Mouse (Mus musculus): ENCODE results near the gene Mrm2. TPM values are rescaled to one million over a fixed set of nuclear protein-coding genes. Genes with fewer than 3 reads are reported as not detected.

Mrm2 gene
- polyA plus RNA-seq, 1 experiment from 2014 or later: 18.0 TPM

DNA sequence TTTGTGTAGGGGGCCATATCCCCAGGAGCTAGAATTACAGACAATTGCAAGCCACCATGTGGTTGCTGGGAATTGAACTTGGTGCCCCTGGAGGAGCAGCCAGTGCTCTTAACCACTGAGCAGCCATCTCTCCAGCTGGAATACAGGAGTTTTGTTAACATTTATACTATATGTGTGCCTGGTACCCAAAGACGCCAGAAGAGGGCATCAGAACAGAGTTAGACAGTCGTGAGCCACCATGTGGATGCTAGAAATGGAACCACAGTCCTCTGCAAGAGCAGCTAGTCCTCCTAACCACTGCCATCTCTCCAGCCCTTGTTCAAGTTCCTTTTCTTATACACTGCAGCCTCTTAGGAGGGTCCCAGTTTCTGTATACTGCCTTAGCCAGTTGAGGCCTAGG is 1.9 kb upstream of the Mrm2 start:
- Histone ChIP-seq H3K9ac (ENCODE audit: low read depth, low read length) (no peak overlapping the region), H3K4me2 (ENCODE audit: low read depth, low read length) (no peak overlapping the region), H3K4me3 (ENCODE audit: low read depth, low read length) (no peak overlapping the region), H3K27me3 (replicated peaks; ENCODE audit: control insufficient read depth, insufficient read depth, low read length) (no peaks in the 10 kb centered on the region), H3K4me1 (ENCODE audit: control insufficient read depth, insufficient read depth, low read length) (peaks cover 8% of the 10 kb centered on the region), H3K36me3 (ENCODE audit: control insufficient read depth, insufficient read depth, low read length) (peaks cover 20% of the 10 kb centered on the region), H3K9me3 (ENCODE audit: control insufficient read depth, low read length) (no peaks in the 10 kb centered on the region), H3K27ac (replicated peaks; ENCODE audit: low read depth, low read length) (no peak overlapping the region)
- WGBS: 43% methylated on average over 2 of the region's 2 CpGs
- peak; percentile 17 for DNase-seq (ENCODE audit: low spot score)
- ATAC-seq (ENCODE audit: low read depth): no peak

DNA sequence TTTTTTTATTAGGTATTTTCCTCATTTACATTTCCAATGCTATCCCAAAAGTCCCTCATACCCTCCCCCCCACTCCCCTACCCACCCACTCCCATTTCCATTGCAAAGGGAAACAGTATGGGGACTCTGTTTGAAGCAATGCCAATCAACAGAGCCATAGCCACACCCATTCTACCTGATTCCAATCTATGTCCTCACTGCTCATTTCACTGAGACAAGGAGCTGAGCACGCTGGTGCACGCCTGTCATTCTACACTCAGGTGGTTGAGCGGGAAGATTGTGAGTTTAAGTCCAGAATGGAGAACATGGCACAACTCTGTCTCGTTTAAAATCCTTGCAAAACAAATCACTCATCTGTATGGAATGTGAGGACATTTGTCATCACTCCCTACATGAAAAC is 821 bp upstream of the Mrm2 start:
- no peak overlapping the region for H3K27ac ChIP-seq (replicated peaks; ENCODE audit: low read depth, low read length)
- H3K9me3 ChIP-seq (ENCODE audit: control insufficient read depth, low read length): no peaks in the 10 kb centered on the region
- H3K36me3 ChIP-seq (ENCODE audit: control insufficient read depth, insufficient read depth, low read length): peaks cover 22% of the 10 kb centered on the region
- H3K4me2 ChIP-seq (ENCODE audit: low read depth, low read length): peak overlapping the region; percentile 88
- ATAC-seq (ENCODE audit: low read depth): no peak
- 54% methylated on average over 4 of the region's 4 CpGs for WGBS
- peak overlapping the region; percentile 70; the same call in 1 of the 2 replicates for H3K4me3 ChIP-seq (ENCODE audit: low read depth, low read length)
- peak; percentile 54 for DNase-seq (ENCODE audit: low spot score)
- H3K27me3 ChIP-seq (replicated peaks; ENCODE audit: control insufficient read depth, insufficient read depth, low read length): no peaks in the 10 kb centered on the region
- no peak overlapping the region for H3K9ac ChIP-seq (ENCODE audit: low read depth, low read length)
- H3K4me1 ChIP-seq (ENCODE audit: control insufficient read depth, insufficient read depth, low read length): peaks cover 8% of the 10 kb centered on the region

GRCm38 (mm10) chr5:140324058-140324457 is 7.6 kb downstream of the Mrm2 start:
- no peak overlapping the region for H3K4me2 ChIP-seq (ENCODE audit: low read depth, low read length)

GRCm38 (mm10) chr5:140321756-140322575 is 9.7 kb downstream of the Mrm2 start:
- Histone ChIP-seq H3K36me3 (ENCODE audit: control insufficient read depth, insufficient read depth, low read length) (peaks cover 10% of the 10 kb centered on the region; the same call in 1 of the 2 replicates), H3K4me3 (ENCODE audit: low read depth, low read length) (peak overlapping the region; percentile 66), H3K4me1 (ENCODE audit: control insufficient read depth, insufficient read depth, low read length) (0 out of 2 replicates have a peak, but pooled peaks cover 4% of the 10 kb centered on the region), H3K27me3 (replicated peaks; ENCODE audit: control insufficient read depth, insufficient read depth, low read length) (no peaks in the 10 kb centered on the region), H3K27ac (replicated peaks; ENCODE audit: low read depth, low read length) (peak overlapping the region; percentile 86), H3K9me3 (ENCODE audit: control insufficient read depth, low read length) (no peaks in the 10 kb centered on the region), H3K4me2 (ENCODE audit: low read depth, low read length) (peak overlapping the region; percentile 61), H3K9ac (ENCODE audit: low read depth, low read length) (peak overlapping the region; percentile 93)
- DNase-seq (ENCODE audit: low spot score) (peak; percentile 54), ATAC-seq (ENCODE audit: low read depth) (peak; percentile 20; the same call in 1 of the 2 replicates)
- WGBS: 2% methylated on average over 17 of the region's 17 CpGs

More at GRCm38 (mm10) chr5:140324058-140324457, 7.6 kb downstream of the Mrm2 start:
- no peaks in the 10 kb centered on the region for H3K27me3 ChIP-seq (replicated peaks; ENCODE audit: control insufficient read depth, insufficient read depth, low read length)
- DNase-seq (ENCODE audit: low spot score) (no peak), ATAC-seq (ENCODE audit: low read depth) (no peak)
- H3K9ac ChIP-seq (ENCODE audit: low read depth, low read length): no peak overlapping the region
- H3K36me3 ChIP-seq (ENCODE audit: control insufficient read depth, insufficient read depth, low read length): peaks cover 26% of the 10 kb centered on the region
- no peaks in the 10 kb centered on the region for H3K9me3 ChIP-seq (ENCODE audit: control insufficient read depth, low read length)
- H3K27ac ChIP-seq (replicated peaks; ENCODE audit: low read depth, low read length): no peak overlapping the region
- H3K4me1 ChIP-seq (ENCODE audit: control insufficient read depth, insufficient read depth, low read length): 0 out of 2 replicates have a peak, but pooled peaks cover 4% of the 10 kb centered on the region
- 94% methylated on average over 5 of the region's 5 CpGs for WGBS
- no peak overlapping the region for H3K4me3 ChIP-seq (ENCODE audit: low read depth, low read length)

DNA sequence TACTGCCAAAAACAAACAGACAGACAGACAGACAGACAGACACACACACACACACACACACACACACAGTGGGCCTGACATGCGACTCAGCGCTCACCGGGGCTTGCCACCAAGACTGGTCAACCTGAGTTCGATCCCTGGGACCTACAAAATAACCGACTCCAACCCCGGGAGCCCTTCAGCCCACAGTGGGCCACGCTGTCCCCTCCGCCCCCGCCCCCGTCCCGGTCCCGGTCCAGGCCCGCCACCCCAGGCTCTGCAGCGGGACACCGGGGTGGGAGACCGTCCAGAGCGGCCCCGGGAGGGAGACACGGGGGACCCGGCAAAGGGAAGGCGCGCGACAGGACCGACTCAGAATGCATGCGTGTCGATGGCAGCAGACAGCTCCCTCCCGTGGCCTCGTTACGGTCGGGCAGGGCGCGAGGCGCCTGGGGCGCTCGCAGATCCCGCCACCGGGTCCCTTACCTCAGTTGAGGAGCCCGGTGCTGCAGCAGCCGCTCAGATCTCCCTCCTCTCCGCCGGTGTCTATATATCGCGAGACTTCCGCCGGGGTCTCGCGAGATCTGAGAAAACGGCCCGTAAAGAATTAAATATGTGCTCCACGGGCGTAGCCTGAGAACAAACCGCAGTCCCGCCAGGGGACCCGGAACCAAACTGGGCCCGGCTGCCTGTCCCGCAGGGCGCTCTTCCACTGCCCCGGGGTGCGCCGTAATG is 10.5 kb downstream of the Mrm2 start, which contains the start of the genes Mad1l1 and Nudt1:
Gene Mad1l1 (minus strand): TSS at position 511 of the 714 bp plus-strand sequence.
Gene Nudt1 (plus strand): TSS at position 615 of the 714 bp plus-strand sequence.
- Histone ChIP-seq H3K27me3 (replicated peaks; ENCODE audit: control insufficient read depth, insufficient read depth, low read length) (no peaks in the 10 kb centered on the region), H3K9me3 (ENCODE audit: control insufficient read depth, low read length) (no peaks in the 10 kb centered on the region), H3K36me3 (ENCODE audit: control insufficient read depth, insufficient read depth, low read length) (0 out of 2 replicates have a peak, but pooled peaks cover 5% of the 10 kb centered on the region), H3K27ac (replicated peaks; ENCODE audit: low read depth, low read length) (peak within 1 kb of the TSS; percentile 86), H3K4me1 (ENCODE audit: control insufficient read depth, insufficient read depth, low read length) (0 out of 2 replicates have a peak, but pooled peaks cover 4% of the 10 kb centered on the region), H3K4me3 (ENCODE audit: low read depth, low read length) (peak within 1 kb of the TSS; percentile 66), H3K4me2 (ENCODE audit: low read depth, low read length) (peak within 1 kb of the TSS; percentile 61), H3K9ac (ENCODE audit: low read depth, low read length) (peak within 1 kb of the TSS; percentile 93)
- peak; percentile 97 for DNase-seq (ENCODE audit: low spot score)
- WGBS: under 1% methylated on average over 53 of the region's 60 CpGs
- peak; percentile 95 for ATAC-seq (ENCODE audit: low read depth)

DNA sequence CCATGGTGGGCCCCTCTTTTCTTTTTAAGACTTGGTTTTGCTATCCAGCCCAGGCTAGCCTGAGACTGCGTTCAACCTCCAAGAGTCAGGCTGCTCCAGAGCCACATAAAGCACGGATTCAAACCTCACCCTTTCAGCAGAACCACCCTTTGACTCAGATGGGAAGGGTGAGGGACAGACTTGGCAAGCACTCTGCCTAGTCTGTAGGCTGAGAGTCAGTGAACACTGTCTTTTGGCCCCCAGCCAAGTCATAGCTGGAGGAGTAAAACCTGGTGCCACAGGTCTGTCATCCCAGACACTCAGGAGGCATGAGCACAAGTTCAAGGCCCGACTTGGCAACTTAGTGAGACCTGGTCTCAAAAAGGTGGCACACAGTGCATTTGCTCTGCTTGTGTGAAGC is 15.0 kb downstream of the Mrm2 start:
- ATAC-seq (ENCODE audit: low read depth) (no peak), DNase-seq (ENCODE audit: low spot score) (peak; percentile 6)
- Histone ChIP-seq H3K4me3 (ENCODE audit: low read depth, low read length) (no peak overlapping the region), H3K36me3 (ENCODE audit: control insufficient read depth, insufficient read depth, low read length) (peaks cover 29% of the 10 kb centered on the region), H3K9me3 (ENCODE audit: control insufficient read depth, low read length) (no peaks in the 10 kb centered on the region), H3K9ac (ENCODE audit: low read depth, low read length) (no peak overlapping the region), H3K4me2 (ENCODE audit: low read depth, low read length) (no peak overlapping the region), H3K27ac (replicated peaks; ENCODE audit: low read depth, low read length) (no peak overlapping the region), H3K27me3 (replicated peaks; ENCODE audit: control insufficient read depth, insufficient read depth, low read length) (no peaks in the 10 kb centered on the region), H3K4me1 (ENCODE audit: control insufficient read depth, insufficient read depth, low read length) (0 out of 2 replicates have a peak, but pooled peaks cover 4% of the 10 kb centered on the region)
- WGBS: 85% methylated on average over 3 of the region's 3 CpGs

DNA sequence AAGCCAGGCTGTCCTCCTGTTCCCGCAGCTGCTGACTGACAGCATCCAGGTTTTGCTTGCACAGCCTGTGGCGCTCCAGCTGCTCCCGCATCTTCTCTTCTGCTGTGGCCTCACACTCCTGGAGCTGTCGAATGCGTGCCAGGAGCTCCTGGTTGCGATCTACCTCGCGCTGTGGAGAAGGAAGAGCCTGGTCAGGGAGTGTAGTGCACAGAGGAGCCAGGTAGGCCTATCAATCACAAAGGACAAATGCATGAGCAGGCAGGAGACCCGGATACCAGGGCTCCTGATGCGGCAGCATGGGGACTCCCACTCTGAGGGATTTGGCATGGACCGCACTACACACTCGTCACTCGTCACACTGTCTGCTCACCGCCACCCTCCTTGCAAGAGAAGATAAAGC is 24.1 kb downstream of the Mrm2 start:
- Histone ChIP-seq H3K27me3 (replicated peaks; ENCODE audit: control insufficient read depth, insufficient read depth, low read length) (no peaks in the 10 kb centered on the region), H3K27ac (replicated peaks; ENCODE audit: low read depth, low read length) (no peak overlapping the region), H3K4me3 (ENCODE audit: low read depth, low read length) (no peak overlapping the region), H3K9ac (ENCODE audit: low read depth, low read length) (no peak overlapping the region), H3K9me3 (ENCODE audit: control insufficient read depth, low read length) (no peaks in the 10 kb centered on the region), H3K4me1 (ENCODE audit: control insufficient read depth, insufficient read depth, low read length) (no peaks in the 10 kb centered on the region), H3K36me3 (ENCODE audit: control insufficient read depth, insufficient read depth, low read length) (peaks cover 75% of the 10 kb centered on the region), H3K4me2 (ENCODE audit: low read depth, low read length) (no peak overlapping the region)
- DNase-seq (ENCODE audit: low spot score) (no peak), ATAC-seq (ENCODE audit: low read depth) (0 out of 2 replicates have a peak, but pooled peaks have one; percentile 44)
- WGBS: 91% methylated on average over 14 of the region's 14 CpGs

DNA sequence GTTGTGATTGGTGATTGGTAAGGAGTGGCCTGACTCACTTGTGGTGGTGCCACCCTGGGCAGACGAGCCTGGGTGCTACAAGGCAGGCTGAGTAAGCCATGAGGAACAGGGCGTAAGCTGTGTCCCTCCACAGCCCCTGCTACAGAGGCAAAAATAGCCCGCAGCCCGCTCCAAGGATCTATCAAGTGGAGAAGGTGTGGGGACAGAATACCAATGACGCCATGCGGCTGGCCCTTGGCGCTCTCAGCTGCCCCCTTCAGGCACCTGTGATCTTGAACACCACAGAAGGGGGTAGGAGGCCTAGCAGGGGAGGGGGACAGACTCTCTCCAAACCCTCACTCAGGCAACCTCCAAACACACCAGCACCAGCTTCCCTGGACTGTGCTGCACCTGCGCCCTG is 25.7 kb downstream of the Mrm2 start:
- Histone ChIP-seq H3K27ac (replicated peaks; ENCODE audit: low read depth, low read length) (no peak overlapping the region), H3K9ac (ENCODE audit: low read depth, low read length) (no peak overlapping the region), H3K36me3 (ENCODE audit: control insufficient read depth, insufficient read depth, low read length) (peaks cover 74% of the 10 kb centered on the region), H3K9me3 (ENCODE audit: control insufficient read depth, low read length) (no peaks in the 10 kb centered on the region), H3K4me3 (ENCODE audit: low read depth, low read length) (no peak overlapping the region), H3K4me1 (ENCODE audit: control insufficient read depth, insufficient read depth, low read length) (no peaks in the 10 kb centered on the region), H3K27me3 (replicated peaks; ENCODE audit: control insufficient read depth, insufficient read depth, low read length) (no peaks in the 10 kb centered on the region), H3K4me2 (ENCODE audit: low read depth, low read length) (no peak overlapping the region)
- DNase-seq (ENCODE audit: low spot score) (no peak), ATAC-seq (ENCODE audit: low read depth) (no peak)
- WGBS: 90% methylated on average over 8 of the region's 8 CpGs
